Comparison of ENCODE assay signal across 13 mouse cellular contexts in genomic region chr2:163111413-163112201, GRCm38 (mm10). TPM values are rescaled to one million over a fixed set of nuclear protein-coding genes. Genes with fewer than 3 reads are reported as not detected.
A peak's percentile ranks its signal among the peaks of the same experiment; 100 is the strongest.
DNase-seq lines count a peak whose midpoint lies in the region; ATAC-seq and TF ChIP-seq lines count a peak whose summit lies in the region.
"Had no signal": no experiment of that assay in that cellular context is flagged by ENCODE, and none has a peak within 500 bp of the region (broad histone marks: within the 10 kb centered on the region; RNA-seq: fewer than 3 reads in every experiment).

No protein-coding gene starts in this region.

- no peak for TF ChIP-seq CTCF in brain, embryonic 14.5 days (IDR thresholded peaks at IDR 0.05; ENCODE audit: borderline replicate concordance, extremely low read depth, insufficient read depth, insufficient read length)

- H3K9ac ChIP-seq in hindbrain, embryonic 11.5 days (ENCODE audit: low read depth, low read length): no peak overlapping the region
- H3K9ac ChIP-seq in midbrain, embryonic 16.5 days (ENCODE audit: low read depth, low read length): peak overlapping the region; percentile 52
- H3K9ac ChIP-seq: liver, embryonic 13.5 days had no signal

- H3K4me1 ChIP-seq in hindbrain, embryonic 11.5 days (replicated peaks; ENCODE audit: control insufficient read depth, insufficient read depth, low read length): 0 out of 2 replicates have a peak, but pooled peaks cover 2% of the 10 kb centered on the region
- peaks cover 35% of the 10 kb centered on the region for H3K4me1 ChIP-seq in midbrain, embryonic 16.5 days (ENCODE audit: control insufficient read depth, insufficient read depth, low read length)
- H3K4me1 ChIP-seq: liver, embryonic 13.5 days had no signal

- H3K27ac ChIP-seq in hindbrain, embryonic 11.5 days (ENCODE audit: low read depth, low read length): no peak overlapping the region
- H3K27ac ChIP-seq in midbrain, embryonic 16.5 days (ENCODE audit: low read length): peak overlapping the region; percentile 97
- H3K27ac ChIP-seq: gastrocnemius, adult 2 months; liver, embryonic 13.5 days had no signal

- H3K36me3 ChIP-seq in hindbrain, embryonic 11.5 days (ENCODE audit: control insufficient read depth, insufficient read depth, low read length): no peaks in the 10 kb centered on the region
- H3K36me3 ChIP-seq in midbrain, embryonic 16.5 days (ENCODE audit: control insufficient read depth, insufficient read depth, low read length): no peaks in the 10 kb centered on the region
- H3K36me3 ChIP-seq: liver, embryonic 13.5 days had no signal

- no peak overlapping the region for H3K4me2 ChIP-seq in hindbrain, embryonic 11.5 days (replicated peaks; ENCODE audit: low read depth, low read length)
- H3K4me2 ChIP-seq in midbrain, embryonic 16.5 days (ENCODE audit: low read length): peak overlapping the region; percentile 49
- H3K4me2 ChIP-seq: liver, embryonic 13.5 days had no signal

- no peaks in the 10 kb centered on the region for H3K9me3 ChIP-seq in hindbrain, embryonic 11.5 days (ENCODE audit: control insufficient read depth, low read length)
- no peaks in the 10 kb centered on the region for H3K9me3 ChIP-seq in midbrain, embryonic 16.5 days (replicated peaks; ENCODE audit: control insufficient read depth, low read length, poor library complexity, severe bottlenecking)

- peak; percentile 17 for DNase-seq in layer of hippocampus, adult 9-11 months
- no peak for DNase-seq in layer of hippocampus, postnatal 25 days (ENCODE audit: extremely low spot score in 1 of 2, low spot score in 1 of 2)
- peak; percentile 92 for DNase-seq in brain, embryonic 14.5 days (ENCODE audit: low read depth)
- DNase-seq in hindbrain, embryonic 11.5 days (ENCODE audit: low spot score): peak; percentile 32
- no peak for DNase-seq in cerebellum, adult 9-11 months
- no peak for DNase-seq in liver
- DNase-seq in urinary bladder, postnatal 14 days (ENCODE audit: low spot score): no peak
- DNase-seq: gastrocnemius, adult 2 months; kidney, postnatal 36 days; liver, embryonic 13.5 days had no signal

- ATAC-seq in hindbrain, embryonic 11.5 days (ENCODE audit: low FRiP score): 0 out of 2 replicates have a peak, but pooled peaks have one; percentile 19
- ATAC-seq in midbrain, embryonic 16.5 days: peak; percentile 84

- H3K4me3 ChIP-seq in hindbrain, embryonic 11.5 days (ENCODE audit: low read depth, low read length): no peak overlapping the region
- no peak overlapping the region for H3K4me3 ChIP-seq in midbrain, embryonic 16.5 days (ENCODE audit: low read depth, low read length)
- H3K4me3 ChIP-seq: gastrocnemius, adult 2 months; liver, embryonic 13.5 days had no signal

- H3K27me3 ChIP-seq in hindbrain, embryonic 11.5 days (ENCODE audit: control insufficient read depth, insufficient read depth, low read length): 0 out of 2 replicates have a peak, but pooled peaks cover 2% of the 10 kb centered on the region
- H3K27me3 ChIP-seq in midbrain, embryonic 16.5 days (ENCODE audit: control insufficient read depth, insufficient read depth, low read depth, low read length): no peaks in the 10 kb centered on the region
- H3K27me3 ChIP-seq: liver, embryonic 13.5 days had no signal

- no peak for TF ChIP-seq POLR2A in brain, embryonic 14.5 days (IDR thresholded peaks at IDR 0.05; ENCODE audit: borderline replicate concordance, extremely low read depth, insufficient read depth, insufficient read length, poor library complexity, severe bottlenecking)

- WGBS in hindbrain, embryonic 11.5 days: 42% methylated on average over 16 of the region's 16 CpGs
- 8% methylated on average over 16 of the region's 16 CpGs for WGBS in midbrain, embryonic 16.5 days

RNA-seq across cellular contexts. Expression of gene Gtsf1l, which starts 24.0 kb away (rescaled TPM):
- total RNA-seq in layer of hippocampus, postnatal 25 days (2021): not detected
- not detected in 2 replicates for polyA plus RNA-seq in brain, embryonic 14.5 days (2012; rRNA removed)
- polyA plus RNA-seq in hindbrain, embryonic 11.5 days (2014; fragmentation: Nextera tagmentation; extraction: Ambion mirVana): 0.25 and 0.28 TPM in 2 replicates
- not detected in 2 replicates for polyA plus RNA-seq in midbrain, embryonic 16.5 days (2015; fragmentation: Nextera tagmentation; extraction: Ambion mirVana)
- total RNA-seq: CH12.LX; gastrocnemius, adult 2 months had no signal
- polyA plus RNA-seq: heart, embryonic 16.5 days; liver, embryonic 13.5 days had no signal

RNA-seq across cellular contexts. Expression of gene Mybl2, which starts 57.1 kb away (rescaled TPM):
- 1 to 10 TPM; 1.3 to 2.1 TPM for total RNA-seq in layer of hippocampus, postnatal 25 days (2021)
- 11.0 and 15.9 TPM in 2 replicates for polyA plus RNA-seq in brain, embryonic 14.5 days (2012; rRNA removed)
- 17.7 and 19.8 TPM in 2 replicates for polyA plus RNA-seq in hindbrain, embryonic 11.5 days (2014; fragmentation: Nextera tagmentation; extraction: Ambion mirVana)
- polyA plus RNA-seq in midbrain, embryonic 16.5 days (2015; fragmentation: Nextera tagmentation; extraction: Ambion mirVana): 1.9 and 3.9 TPM in 2 replicates
- total RNA-seq: gastrocnemius, adult 2 months had no signal

Comparison
In these comparisons a context has a peak if more than half of its experiments do, and no peak if none do; other contexts are left out.
1. DNase-seq: peak in layer of hippocampus, adult 9-11 months (single experiment), brain, embryonic 14.5 days (single experiment) and hindbrain, embryonic 11.5 days (single experiment); none in layer of hippocampus, postnatal 25 days (0 of 2), cerebellum, adult 9-11 months (single experiment), liver (single experiment) and urinary bladder, postnatal 14 days (single experiment).